Mouse (Mus musculus): ENCODE results near the gene Pradc1.
"Not testable (repeated sequence)": the region's sequence is repeated elsewhere in the genome, so short reads cannot be mapped to it uniquely, and the experiment has no call there.

Gene Pradc1

DNA sequence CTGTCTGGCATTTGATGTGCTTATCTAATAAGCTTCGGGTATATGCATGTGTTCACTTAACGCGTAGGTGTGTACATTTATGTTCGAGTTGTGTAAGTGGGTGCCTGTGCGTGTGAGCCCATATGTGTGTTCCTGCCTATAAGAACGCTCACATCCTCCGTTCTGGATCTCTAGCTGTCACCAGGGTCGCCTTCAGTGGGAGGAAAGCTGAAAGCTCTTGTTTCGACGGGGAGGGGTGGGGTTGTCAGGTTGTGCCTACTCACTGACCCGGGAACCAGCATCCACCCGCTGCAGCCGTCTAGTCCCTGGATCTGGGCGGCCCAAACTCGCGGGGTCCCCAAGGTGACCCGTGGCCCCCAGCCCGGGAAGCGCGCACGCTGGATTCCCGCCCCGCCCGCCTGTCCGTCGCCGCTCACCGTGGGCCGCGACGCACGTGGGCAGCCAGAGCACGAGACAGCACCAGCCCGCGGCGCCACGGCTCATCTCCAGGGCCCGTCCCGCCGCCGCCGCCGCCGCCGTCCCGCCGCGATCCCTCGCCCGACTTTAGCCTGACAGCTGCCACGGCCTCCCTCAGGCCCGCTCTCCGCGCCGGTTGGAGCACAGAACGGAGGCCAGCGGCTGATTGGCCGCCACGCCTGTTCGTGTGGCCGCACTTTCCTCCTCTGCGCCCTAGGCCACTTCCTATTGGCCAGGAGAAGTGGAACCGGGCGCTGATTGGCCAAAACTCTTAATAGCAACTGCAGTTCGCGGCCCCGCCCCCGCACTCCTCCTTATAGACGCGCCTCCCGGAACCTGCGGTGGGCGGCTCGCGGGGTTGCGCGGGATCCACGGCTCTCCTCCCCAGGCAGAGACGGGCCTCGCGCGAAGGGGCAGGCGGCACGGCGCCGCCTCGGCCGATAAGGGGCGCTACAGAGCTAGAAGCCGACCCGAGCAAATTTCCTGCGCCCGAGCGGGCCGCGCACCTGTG is 790 bp downstream of the Pradc1 start, which contains the start of gene Cct7:
Cct7 (plus strand) TSS at position 818 of the 967 bp plus-strand sequence.
- DNase-seq, result peak; percentile 98

DNA sequence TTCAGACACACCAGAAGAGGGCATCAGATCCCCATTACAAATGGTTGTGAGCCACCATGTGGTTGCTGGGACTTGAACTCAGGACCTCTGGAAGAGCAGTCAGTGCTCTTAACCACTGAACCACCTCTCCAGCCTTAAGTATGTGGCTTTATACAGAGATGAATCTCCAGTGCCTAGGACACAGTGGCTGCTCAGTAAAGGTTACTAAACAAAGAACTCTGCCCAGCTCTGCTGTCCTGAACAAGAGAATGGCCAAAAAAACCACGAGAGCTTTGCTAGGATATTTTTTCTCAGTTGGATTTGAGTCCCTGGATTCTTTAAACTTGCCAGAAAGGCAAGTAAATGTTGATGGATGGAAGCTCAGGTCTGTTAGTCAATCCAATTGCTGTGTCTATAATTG is 1.6 kb downstream of the Pradc1 start:
- not testable (repeated sequence) for DNase-seq

DNA sequence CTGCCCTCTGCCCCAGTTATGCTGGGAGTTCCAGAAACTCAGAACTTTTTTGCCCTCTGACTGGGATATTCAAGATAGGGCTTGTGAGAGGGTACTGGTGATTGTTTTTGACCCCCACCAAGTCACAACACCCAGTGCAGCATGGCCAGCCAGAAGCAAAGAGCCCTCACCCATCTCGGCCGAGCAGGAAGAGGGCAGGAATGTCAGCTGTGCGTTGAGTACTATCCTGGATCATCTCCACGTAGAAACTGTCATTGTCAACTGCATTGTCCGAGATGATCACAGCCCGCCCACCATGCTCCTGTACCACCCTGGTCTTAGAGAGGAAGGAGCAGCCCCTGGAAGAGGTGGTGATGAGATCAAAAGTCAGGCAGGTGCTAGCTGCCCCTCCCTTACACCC is 4.4 kb downstream of the Pradc1 start:
- DNase-seq, result no peak

DNA sequence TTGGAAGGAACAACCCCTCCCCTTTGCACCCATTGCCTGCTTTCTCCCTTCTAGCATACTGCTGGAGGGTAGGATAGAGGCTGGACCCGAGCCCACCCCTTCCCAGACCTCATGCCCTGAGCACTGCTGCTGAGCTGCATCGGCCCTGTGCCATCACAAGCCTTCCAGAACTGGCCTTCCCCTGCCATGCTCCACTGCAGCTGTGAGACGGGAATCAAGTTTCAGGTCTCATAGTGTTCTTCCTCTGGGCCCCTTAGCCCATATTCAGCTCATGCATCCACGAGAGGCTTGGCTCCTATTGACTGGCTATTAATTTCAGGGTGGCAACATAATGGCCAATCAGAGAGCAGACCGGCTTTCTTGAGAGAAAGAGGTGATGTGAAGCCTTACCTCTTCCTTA is 6.5 kb downstream of the Pradc1 start:
- no peak for DNase-seq

DNA sequence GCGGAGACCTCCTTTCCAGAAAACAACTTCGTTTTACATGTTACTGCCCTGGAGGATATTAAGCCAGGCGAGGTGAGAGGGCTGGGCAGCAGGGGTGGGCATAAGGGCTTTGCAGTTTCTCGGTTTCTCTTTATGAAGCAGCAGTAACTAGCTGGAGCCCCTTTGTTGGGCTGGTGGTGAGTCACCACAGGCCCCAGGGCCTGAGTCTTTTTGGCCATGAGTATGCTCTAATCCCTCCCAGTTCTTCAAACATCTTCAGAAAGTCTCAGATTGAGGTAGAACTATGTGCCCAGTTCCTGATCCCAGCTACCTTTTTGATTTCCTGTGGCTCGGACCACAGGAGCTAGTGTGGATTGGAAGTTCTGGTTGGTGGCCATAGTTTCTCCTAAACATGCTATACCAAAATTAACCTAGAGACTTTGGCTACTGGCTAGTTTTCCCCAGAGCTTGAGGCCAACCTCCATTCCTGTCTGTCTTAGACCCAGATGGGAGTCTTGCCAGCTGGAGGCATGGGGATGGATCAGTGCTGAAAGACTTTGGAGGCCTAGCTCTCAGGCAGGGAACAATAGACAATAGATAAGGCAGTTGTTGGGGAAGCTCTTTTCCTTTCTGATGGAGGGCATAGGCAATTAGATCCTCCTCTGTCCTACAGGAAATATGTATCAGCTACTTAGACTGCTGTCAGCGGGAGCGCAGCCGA is 7.4 kb downstream of the Pradc1 start:
- no peak for DNase-seq

DNA sequence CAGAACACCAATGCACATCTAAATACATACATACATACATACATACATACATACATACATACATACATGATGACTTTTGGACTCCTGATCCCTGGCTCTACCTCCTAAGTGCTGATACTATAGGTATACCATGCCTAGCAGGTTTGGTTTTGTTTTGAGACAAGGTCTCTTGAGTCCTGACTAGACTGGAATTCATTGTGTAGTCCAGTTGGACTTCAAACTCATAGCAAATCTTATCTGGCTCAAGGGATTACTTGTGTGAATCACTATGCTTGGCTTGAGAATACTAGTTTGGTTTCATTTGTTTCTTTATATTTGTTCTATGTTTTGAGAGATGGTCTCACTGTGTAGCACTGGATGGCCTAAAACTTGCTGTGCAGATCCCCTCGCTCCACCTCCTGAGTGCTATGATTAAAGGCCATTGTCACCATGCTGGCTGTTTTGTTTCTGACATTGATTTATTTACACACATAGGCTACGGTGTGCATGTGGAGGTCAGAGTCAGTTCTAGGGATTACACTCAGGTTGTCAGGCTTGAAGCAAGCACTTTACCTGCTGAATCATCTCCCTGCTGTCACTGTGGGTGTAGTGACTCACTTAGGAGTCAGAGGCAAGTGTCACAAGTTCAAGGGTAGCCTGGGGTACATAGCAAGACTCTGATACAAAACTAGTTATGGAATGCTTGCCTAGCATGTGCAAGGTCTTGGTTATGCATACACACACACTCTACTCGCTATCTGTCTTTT is 8.1 kb downstream of the Pradc1 start:
- no peak for DNase-seq

DNA sequence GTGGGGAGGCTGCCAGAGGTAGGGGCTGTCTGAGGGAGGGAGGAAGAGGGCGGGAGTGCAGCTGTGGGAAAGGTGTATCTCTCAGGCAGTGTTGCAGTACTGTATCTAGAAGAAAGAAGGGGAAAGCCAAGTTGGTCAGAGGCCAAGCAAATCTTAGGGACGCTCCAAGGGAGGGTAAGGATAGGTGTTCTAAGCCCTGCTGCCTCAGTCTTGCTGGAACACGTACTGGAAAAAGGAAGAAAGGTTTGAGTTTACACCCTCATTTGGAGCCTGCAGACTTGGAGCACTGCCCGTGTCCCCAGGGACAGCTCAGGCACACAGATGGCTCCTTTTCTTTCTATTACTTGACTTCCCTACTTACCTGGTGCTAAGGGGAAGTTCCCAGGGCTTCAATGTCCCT is 10.6 kb downstream of the Pradc1 start:
- no peak for DNase-seq

DNA sequence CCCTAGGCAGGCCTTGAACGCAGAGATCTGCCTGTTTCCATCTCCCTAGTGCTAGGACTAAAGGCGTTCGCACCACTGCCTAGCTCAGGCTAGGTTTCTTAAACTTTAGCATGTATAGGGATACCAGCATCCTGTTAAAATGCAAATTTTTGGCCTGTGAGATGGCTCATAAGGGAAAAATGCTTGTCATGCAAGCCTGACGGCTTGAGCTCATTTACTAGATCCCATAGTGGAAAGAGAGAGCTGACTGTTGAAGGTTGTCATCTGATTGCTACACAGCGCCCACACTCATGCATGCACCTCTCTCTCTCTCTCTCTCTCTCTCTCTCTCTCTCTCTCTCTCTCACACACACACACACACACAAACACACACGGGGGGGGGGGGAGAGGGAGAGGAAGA is 15.1 kb downstream of the Pradc1 start:
- no peak for DNase-seq

DNA sequence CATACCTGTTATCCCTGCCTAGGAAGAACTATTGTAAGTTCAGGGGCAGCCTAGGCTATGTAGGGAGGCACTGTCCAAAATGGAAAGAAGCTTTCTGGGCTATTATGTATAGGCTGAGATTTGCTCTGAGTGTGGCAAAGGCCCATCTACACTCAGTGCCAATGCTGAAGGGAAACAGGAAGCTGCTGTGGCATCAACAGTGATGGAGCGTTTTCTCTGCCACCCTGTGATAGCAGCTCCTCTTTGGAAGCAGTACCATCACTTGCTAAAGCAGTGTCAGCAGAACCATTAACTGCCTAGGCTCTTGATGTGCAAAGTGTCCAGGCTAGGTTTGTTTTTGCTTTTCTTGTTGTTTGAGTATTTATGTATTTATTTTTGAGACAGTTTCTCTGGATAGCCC is 15.6 kb downstream of the Pradc1 start:
- no peak for DNase-seq

DNA sequence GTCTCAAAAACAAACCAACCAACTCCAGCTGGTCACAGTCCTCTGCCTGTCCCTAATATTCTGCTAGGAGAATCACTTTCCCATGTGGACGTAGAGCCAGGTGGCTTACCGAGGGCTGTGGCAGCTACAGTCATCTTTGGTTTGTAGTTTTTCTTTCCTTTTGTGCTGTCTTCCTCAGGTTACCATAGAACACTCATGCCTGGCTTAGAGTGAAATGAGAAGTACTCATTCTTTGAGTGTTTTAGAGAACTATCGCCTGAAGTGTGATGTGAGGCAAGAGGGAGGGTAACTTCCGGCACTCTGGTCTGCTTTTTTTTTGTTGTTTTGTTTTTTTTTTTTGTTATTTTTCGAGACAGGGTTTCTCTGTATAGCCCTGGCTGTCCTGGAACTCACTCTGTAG is 17.9 kb downstream of the Pradc1 start:
- DNase-seq, result no peak

DNA sequence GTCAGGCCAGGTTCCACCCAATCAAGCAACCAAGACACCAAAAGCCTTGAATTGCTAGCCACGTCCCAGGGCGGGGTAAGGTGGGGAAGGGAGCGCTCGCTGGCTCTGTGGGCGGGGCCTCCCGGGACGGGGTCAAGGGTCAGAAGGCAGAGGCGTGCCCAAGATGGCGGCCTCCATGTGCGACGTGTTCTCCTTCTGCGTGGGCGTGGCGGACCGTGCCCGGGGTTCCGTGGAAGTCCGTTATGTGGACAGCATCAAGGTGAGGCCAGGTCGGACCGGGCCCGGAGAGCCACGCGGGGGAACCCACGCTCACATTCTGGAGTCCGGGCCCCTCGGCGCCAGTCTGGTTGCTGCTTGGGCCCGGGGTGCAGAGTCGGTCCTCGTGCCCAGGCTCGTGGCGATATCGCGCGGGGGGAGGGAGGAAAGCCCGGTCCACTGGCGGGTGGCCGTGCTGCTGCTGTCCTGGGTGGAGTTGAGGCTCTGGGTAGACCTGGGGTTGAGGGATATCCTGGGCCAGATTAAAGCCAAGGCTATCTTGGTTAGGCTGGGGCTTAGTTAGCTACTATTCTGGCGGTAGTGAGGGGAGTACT is 19.8 kb downstream of the Pradc1 start, which contains the start of gene Smyd5:
Smyd5 (plus strand) TSS at position 148 of the 590 bp plus-strand sequence.
- peak; percentile 79 for DNase-seq

DNA sequence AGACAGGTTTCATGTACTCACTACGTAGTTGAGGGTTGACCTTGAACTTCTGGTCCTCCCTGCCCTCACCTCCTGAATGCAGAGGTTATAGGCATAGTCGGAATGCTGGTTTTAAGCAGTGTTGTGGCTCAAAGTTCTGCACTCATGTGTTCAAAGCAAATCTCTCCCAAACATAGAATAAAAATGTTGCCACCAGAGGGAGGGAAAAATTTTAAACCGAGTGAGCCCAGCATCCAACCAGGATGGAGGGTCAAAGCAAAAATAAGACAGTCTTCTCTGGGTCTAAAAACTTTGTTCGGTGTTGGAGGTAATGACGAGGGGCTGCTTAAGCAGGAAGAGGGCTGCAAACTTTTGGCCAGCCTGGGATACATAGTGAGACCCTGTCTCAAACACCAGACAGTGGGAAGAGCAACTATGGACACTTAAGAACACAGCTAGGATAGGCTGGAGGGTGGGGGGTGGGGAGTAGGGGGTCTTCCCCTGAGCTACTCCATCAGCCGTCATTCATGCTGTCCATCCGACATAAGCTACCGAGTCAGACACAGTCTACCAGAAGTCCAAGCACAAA is 20.4 kb downstream of the Pradc1 start:
- DNase-seq, result no peak

DNA sequence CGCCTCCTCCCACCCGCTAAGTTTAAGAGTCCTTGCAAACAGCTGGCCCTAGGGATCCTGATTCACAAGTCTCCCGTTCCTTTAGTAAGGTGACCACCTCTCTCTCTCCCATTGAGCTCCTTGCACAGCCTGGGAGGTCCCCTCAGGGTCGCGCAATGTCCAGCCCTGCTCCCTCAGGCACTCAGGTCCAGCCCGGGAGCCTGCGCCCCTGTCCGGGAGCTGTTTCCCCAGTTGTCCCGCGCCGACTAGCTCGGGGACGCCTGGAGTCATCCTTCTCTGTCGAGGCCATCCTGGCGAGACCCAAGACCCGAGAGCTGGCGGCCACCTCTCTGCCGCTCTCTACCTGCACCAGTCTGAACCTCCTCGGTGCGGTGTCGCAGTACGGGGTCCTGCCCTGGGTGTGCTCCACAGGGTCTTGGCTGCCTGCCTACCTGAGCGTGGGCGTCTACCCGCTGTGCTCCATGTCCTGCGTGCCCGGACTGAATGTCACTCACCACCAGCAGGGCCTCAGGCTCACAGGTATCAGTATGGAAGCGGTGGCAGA is 27.9 kb downstream of the Pradc1 start, which contains the start of gene Noto:
Noto (plus strand) TSS at position 51 of the 544 bp plus-strand sequence.
- no peak for DNase-seq

DNA sequence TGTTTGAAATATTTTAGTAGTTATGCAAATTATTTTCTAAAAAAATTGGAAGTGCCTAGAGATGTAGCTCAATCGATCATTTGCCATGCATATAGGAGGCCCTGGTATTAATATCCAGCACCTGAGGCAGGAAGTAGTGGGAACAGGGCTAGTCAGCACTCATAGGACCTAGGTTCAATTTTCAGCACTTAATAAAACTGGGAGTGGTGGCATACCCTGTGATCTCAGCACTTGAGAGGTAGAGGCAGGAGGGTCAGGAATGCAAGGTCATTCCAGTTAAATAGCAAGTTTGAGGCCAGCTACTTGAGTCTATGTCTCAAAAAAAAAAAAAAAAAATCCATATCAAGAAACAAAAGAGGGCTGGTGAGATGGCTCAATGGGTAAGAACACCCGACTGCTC is 32.6 kb downstream of the Pradc1 start:
- DNase-seq, result no peak

DNA sequence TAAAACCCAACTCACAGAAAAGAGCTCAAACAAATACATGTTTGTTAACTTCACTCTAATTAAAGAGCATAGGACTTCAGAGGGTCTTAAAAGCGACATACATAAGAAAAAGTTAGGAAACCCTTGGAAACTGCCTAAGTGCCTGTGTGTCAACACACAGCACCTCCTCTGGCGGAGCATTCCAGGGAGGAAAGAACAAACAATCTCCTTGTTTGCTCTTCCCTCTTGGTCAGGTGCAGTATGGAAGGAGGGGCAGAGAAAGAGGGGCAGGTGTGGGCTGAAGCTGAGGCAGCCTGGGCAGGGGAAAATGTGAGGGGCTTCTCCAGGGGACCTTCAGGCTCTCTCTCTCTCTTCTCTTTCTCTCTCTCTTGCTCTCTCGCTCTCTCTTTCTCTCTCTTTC is 35.9 kb downstream of the Pradc1 start:
- no peak for DNase-seq

DNA sequence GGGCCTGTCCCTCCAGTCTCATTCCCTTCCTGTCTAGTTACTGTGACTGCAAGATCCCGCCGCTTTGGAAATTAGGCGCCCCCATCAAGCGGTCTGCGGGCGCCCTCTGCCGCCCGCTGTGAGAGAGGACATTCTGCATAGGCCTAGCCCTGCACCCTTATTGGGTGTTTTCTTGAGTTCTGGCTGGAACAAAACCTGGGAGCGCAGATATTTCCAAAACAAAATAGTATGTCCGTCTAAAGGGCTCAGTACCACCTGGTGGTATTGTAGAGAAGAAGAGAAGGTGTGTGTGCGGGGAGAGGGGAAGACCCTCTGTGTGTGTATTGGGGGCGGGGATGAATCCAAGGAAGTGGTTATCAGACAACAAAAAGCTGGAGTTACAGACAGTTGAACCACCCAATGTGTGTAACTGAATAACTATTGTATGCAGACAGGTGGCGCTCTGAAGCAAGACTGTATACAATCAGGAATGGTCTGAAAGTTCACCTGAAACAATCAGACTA is 40.9 kb downstream of the Pradc1 start:
- DNase-seq, result peak; percentile 27

DNA sequence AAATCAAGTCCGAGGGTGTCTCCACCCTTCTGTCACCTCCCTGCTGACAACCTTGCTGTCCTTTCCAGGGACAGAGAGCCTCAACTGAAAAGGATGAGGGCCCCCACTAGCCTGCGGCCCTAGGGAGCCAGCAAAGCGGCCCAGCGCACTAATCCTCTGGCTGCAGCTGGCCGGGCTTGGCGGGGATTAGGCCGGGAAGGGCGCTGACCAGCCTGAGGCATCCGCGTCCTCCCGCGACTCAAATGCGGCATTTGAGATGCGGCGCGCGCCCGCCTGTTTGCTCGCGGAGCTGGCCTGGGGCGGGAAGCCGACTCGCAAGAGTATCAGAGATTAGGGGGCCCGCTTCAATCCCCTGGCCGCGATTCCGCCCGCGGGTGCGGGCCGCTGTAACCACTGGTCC is 42.8 kb downstream of the Pradc1 start:
- no peak for DNase-seq

DNA sequence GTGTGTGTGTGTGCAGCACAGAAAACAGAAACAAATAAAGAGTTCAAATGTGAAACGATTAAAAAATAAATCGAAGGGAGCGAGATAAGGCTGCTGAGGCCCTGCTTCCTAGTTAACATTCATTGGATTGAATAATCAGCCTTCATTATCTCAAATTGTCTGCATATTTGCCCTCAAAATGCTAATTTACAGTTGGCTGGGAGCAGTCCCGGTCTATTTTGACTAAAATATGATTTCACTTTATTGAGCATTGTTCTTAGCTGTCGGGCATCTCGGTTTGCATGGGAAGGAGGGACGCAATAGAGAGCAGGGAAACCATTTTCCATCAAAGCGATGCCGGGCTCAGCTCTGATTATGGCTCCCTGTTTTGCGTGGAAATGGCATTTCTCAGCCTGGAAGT is 48.7 kb downstream of the Pradc1 start:
- DNase-seq, result no peak

DNA sequence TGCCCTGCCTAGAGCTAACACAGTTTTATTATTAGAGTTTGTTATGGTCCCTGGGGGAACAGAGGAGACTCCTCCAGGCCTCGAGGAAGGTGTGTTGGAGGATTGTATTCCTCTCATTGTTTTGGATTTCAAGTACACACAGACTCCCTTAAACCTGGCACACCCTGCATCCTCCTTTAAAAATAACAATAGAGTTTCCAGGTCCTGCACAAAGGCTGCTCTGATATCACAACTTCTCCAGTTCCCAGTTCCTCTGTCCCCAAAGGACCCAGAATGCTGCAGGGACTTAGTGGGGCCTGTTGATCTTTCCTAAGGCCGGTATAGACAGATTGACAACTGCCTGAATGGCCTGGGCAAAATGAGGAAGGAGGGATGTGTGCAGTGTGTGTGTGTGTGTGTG is 49.2 kb downstream of the Pradc1 start:
- DNase-seq, result no peak

DNA sequence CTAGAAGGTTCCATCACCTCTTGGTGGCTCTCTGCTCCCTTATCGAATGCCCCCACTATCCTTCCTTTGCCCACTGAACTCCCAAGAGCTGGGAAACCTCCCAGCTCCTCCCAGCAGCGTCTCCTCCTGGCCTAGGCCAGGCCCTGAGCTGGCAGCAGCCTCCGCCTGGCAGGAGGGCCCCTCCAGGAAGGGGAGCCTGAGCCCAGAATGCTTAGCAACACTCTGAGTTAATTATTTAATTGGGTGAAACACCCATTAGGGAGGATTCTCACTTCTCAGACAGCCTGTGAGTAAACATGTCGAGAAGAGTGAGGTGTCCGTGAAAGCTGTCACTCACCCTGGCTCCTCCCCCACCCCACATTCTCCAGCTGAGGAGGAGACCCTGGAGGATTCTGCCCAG is 52.1 kb downstream of the Pradc1 start:
- DNase-seq, result no peak

DNA sequence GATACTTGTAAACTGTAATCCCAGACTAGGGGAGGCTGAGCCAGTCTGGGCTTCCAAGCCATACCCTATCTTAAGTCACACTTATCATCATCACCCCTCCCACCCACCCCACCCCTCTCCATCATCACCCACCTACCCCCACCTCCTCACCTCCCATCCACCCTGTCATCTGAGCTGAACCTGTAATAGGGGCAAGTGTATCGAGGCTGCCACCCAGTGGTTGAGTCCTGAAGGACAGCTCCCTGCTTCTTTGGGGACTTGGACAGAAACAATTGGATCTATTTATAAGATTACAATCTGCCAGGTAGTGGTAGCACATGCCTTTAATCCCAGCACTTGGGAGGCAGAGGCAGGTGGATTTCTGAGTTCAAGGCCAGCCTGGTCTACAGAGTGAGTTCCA is 54.6 kb downstream of the Pradc1 start:
- no peak for DNase-seq
